Mouse (Mus musculus) forebrain, embryonic 12.5 days (tissue): ENCODE data around the gene Acbd6. TPM values are rescaled to one million over a fixed set of nuclear protein-coding genes. Genes with fewer than 3 reads are reported as not detected.

Source experiments
- ATAC-seq: fragments of 200-750 bp; cut with Nextera tagmentation; 2 replicates; pipeline ENCODE4 v1.8.0; 2017; ENCODE audit warnings: moderate TSS enrichment; ENCODE audit not compliant: low FRiP score
- H3K27ac ChIP-seq: fragments of 300-500 bp; sonication (generic); 2 replicates; pipeline ENCODE4 v1.5.1; 2016; ENCODE audit warnings: mild to moderate bottlenecking
- H3K27me3 ChIP-seq: fragments of 300-500 bp; sonication (generic); 2 replicates; pipeline ENCODE4 v1.6.1; 2016; ENCODE audit warnings: mild to moderate bottlenecking
- H3K36me3 ChIP-seq: fragments of 300-500 bp; sonication (generic); replicated peaks from 2 replicates; pipeline ENCODE4 v1.6.1; 2016; ENCODE audit warnings: mild to moderate bottlenecking
- H3K4me1 ChIP-seq: fragments of 300-500 bp; sonication (generic); 2 replicates; pipeline ENCODE4 v1.6.1; 2016
- H3K4me2 ChIP-seq: fragments of 300-500 bp; sonication (generic); 2 replicates; pipeline ENCODE4 v1.6.1; 2016; ENCODE audit warnings: mild to moderate bottlenecking, moderate library complexity
- H3K4me3 ChIP-seq: fragments of 300-500 bp; sonication (generic); replicated peaks from 2 replicates; pipeline ENCODE4 v1.5.1; 2016; ENCODE audit warnings: mild to moderate bottlenecking
- H3K9ac ChIP-seq: fragments of 300-500 bp; sonication (generic); 2 replicates; pipeline ENCODE4 v1.6.1; 2016; ENCODE audit warnings: mild to moderate bottlenecking
- H3K9me3 ChIP-seq: fragments of 300-500 bp; sonication (generic); 2 replicates; pipeline ENCODE4 v1.6.1; 2016
- WGBS: fragments of 180-500 bp; shearing (Covaris S2); methylation state at CpG from one replicate; pipeline ENCODE4 v1.1.7; 2016; 5-methylcytosine and 5-hydroxymethylcytosine counted together
- polyA plus RNA-seq: library from polyadenylated mRNA; unstranded; fragments of >200 nt; fragmentation: Nextera tagmentation; extraction: Ambion mirVana; gene quantifications from 2 replicates; pipeline ENCODE4 v1.2.1, GENCODE M21; 2016

The Acbd6 gene
- polyA plus RNA-seq, 1 experiment from 2014 or later, result 86.8 TPM

- peaks cover 7% of the 10 kb centered on the region for H3K4me1 ChIP-seq
- no peak overlapping the region for H3K4me2 ChIP-seq
- no peak overlapping the region for H3K27ac ChIP-seq
- H3K9ac ChIP-seq, result no peak overlapping the region
- H3K27me3 ChIP-seq, result no peaks in the 10 kb centered on the region
- 29% methylated on average over 3 of the region's 3 CpGs for WGBS
- no peak overlapping the region for H3K4me3 ChIP-seq
- peaks cover 28% of the 10 kb centered on the region for H3K36me3 ChIP-seq
- H3K9me3 ChIP-seq, result 0 out of 2 replicates have a peak, but pooled peaks cover 5% of the 10 kb centered on the region
- no peak; the same call in 1 of the 2 replicates for ATAC-seq
Measured at GRCm38 (mm10) chr1:155564741-155565140, 6.8 kb downstream of the Acbd6 start.

DNA sequence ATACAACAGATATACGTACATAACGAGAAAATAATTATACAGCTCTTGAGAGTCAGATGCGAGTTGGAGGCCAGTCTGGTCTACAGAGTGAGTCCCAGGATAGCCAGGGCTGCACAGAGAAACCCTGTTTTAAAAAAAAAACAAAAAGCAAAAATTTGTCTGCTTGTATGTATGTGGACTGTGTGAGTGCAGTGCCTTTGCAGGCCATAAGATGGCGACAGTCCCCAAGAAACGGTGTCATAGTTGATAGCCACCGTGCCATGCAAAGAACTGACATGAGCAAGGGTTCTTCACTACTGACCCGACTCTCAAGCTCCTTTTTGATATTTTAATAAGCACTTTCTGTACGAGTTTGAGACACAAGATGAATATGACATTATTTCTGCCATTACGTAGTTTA lies 10.2 kb downstream of the Acbd6 start:
- H3K4me1 ChIP-seq, result no peaks in the 10 kb centered on the region
- ATAC-seq, result no peak
- 0 out of 2 replicates have a peak, but pooled peaks cover 5% of the 10 kb centered on the region for H3K9me3 ChIP-seq
- H3K4me2 ChIP-seq, result no peak overlapping the region
- H3K9ac ChIP-seq, result no peak overlapping the region
- H3K27me3 ChIP-seq, result no peaks in the 10 kb centered on the region
- peaks cover 42% of the 10 kb centered on the region for H3K36me3 ChIP-seq
- H3K4me3 ChIP-seq, result no peak overlapping the region
- WGBS, result 96% methylated on average over 9 of the region's 9 CpGs
- H3K27ac ChIP-seq, result no peak overlapping the region

GRCm38 (mm10) chr1:155569340-155569739 lies 11.4 kb downstream of the Acbd6 start:
- WGBS, result 89% methylated on average over 4 of the region's 4 CpGs
- Histone ChIP-seq H3K36me3 (peaks cover 44% of the 10 kb centered on the region), H3K4me1 (no peaks in the 10 kb centered on the region), H3K4me2 (no peak overlapping the region), H3K27ac (no peak overlapping the region), H3K9ac (no peak overlapping the region), H3K27me3 (no peaks in the 10 kb centered on the region), H3K9me3 (0 out of 2 replicates have a peak, but pooled peaks cover 5% of the 10 kb centered on the region), H3K4me3 (no peak overlapping the region)
- no peak for ATAC-seq

GRCm38 (mm10) chr1:155574966-155575673 lies 17.2 kb downstream of the Acbd6 start:
- Histone ChIP-seq H3K9ac (no peak overlapping the region), H3K27me3 (no peaks in the 10 kb centered on the region), H3K4me2 (no peak overlapping the region), H3K4me3 (no peak overlapping the region), H3K9me3 (no peaks in the 10 kb centered on the region), H3K36me3 (peaks cover 16% of the 10 kb centered on the region), H3K4me1 (no peaks in the 10 kb centered on the region), H3K27ac (no peak overlapping the region)
- 0 out of 2 replicates have a peak, but pooled peaks have one; percentile 49 for ATAC-seq
- 31% methylated on average over 7 of the region's 7 CpGs for WGBS

GRCm38 (mm10) chr1:155576432-155576831 lies 18.5 kb downstream of the Acbd6 start:
- Histone ChIP-seq H3K4me2 (no peak overlapping the region), H3K4me1 (no peaks in the 10 kb centered on the region), H3K9me3 (no peaks in the 10 kb centered on the region), H3K36me3 (peaks cover 16% of the 10 kb centered on the region), H3K9ac (no peak overlapping the region), H3K4me3 (no peak overlapping the region), H3K27ac (no peak overlapping the region), H3K27me3 (no peaks in the 10 kb centered on the region)
- 33% methylated on average over 2 of the region's 2 CpGs for WGBS
- peak; percentile 60; the same call in 1 of the 2 replicates for ATAC-seq

DNA sequence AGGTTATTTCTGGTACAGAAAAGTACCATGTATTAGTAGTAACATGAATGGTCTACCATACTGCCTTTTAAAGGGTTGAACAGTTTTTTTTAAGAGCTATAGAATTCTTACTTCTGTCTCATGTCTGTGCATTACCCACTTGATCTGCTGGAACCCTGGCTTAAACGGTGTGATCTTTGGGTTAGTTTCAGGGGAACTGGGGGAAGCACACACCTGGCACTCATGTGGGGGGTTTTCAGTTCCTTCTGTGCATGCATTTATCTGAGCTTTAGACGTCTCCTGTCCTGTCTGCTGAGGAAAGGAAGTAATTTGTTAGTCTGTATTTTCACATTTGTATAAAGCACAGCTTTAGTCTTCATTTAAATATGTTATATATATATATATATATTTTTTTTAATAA lies 19.4 kb downstream of the Acbd6 start:
- WGBS, result 69% methylated on average over 2 of the region's 2 CpGs
- H3K4me2 ChIP-seq, result no peak overlapping the region
- ATAC-seq, result no peak

GRCm38 (mm10) chr1:155587961-155588360 lies 30.0 kb downstream of the Acbd6 start:
- WGBS, result 80% methylated on average over 2 of the region's 2 CpGs
- Histone ChIP-seq H3K9ac (no peak overlapping the region), H3K4me2 (no peak overlapping the region), H3K4me3 (no peak overlapping the region), H3K27me3 (no peaks in the 10 kb centered on the region), H3K36me3 (no peaks in the 10 kb centered on the region), H3K27ac (no peak overlapping the region), H3K4me1 (no peaks in the 10 kb centered on the region), H3K9me3 (no peaks in the 10 kb centered on the region)
- ATAC-seq, result no peak

More for the DNA sequence above, 19.4 kb downstream of the Acbd6 start:
- no peak overlapping the region for H3K4me3 ChIP-seq
- no peaks in the 10 kb centered on the region for H3K9me3 ChIP-seq
- H3K27me3 ChIP-seq, result no peaks in the 10 kb centered on the region
- H3K36me3 ChIP-seq, result peaks cover 11% of the 10 kb centered on the region
- H3K9ac ChIP-seq, result no peak overlapping the region
- no peaks in the 10 kb centered on the region for H3K4me1 ChIP-seq
- H3K27ac ChIP-seq, result no peak overlapping the region

DNA sequence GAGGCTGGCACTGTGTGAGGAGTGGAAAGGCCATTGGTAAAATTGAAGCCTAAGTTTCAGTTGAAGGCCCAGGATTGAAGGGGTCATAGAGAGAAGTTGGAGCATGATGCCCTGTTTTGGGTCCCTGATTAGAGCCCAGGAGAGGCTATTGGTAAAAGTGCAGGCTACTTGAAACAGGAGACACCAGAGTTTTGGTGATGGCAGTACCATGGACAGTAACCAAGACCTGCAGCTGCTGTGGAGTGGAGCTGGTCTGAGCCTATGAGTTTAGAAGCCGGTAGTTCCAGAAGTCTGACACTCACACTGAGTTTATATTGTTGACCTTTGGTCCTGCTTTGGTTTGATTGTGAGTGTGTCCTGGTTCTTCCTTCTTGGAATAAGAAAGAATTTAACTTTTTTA lies 36.2 kb downstream of the Acbd6 start:
- Histone ChIP-seq H3K4me3 (no peak overlapping the region), H3K9ac (no peak overlapping the region), H3K36me3 (no peaks in the 10 kb centered on the region), H3K4me2 (no peak overlapping the region), H3K9me3 (no peaks in the 10 kb centered on the region), H3K27ac (no peak overlapping the region), H3K27me3 (no peaks in the 10 kb centered on the region), H3K4me1 (no peaks in the 10 kb centered on the region)
- 74% methylated on average over 1 of the region's 1 CpGs for WGBS
- no peak for ATAC-seq

- Histone ChIP-seq H3K4me3 (no peak overlapping the region), H3K9ac (no peak overlapping the region), H3K27ac (no peak overlapping the region), H3K27me3 (no peaks in the 10 kb centered on the region), H3K4me1 (no peaks in the 10 kb centered on the region), H3K9me3 (no peaks in the 10 kb centered on the region), H3K4me2 (no peak overlapping the region), H3K36me3 (no peaks in the 10 kb centered on the region)
- no peak for ATAC-seq
- WGBS, result 93% methylated on average over 3 of the region's 3 CpGs
Measured at GRCm38 (mm10) chr1:155596576-155596975, 38.7 kb downstream of the Acbd6 start.

- no peaks in the 10 kb centered on the region for H3K36me3 ChIP-seq
- H3K9ac ChIP-seq, result no peak overlapping the region
- no peak overlapping the region for H3K4me2 ChIP-seq
- WGBS, result 49% methylated on average over 1 of the region's 1 CpGs
- no peak for ATAC-seq
- H3K9me3 ChIP-seq, result no peaks in the 10 kb centered on the region
- H3K27ac ChIP-seq, result no peak overlapping the region
- H3K27me3 ChIP-seq, result no peaks in the 10 kb centered on the region
- H3K4me3 ChIP-seq, result no peak overlapping the region
- peaks cover 19% of the 10 kb centered on the region for H3K4me1 ChIP-seq
Measured at GRCm38 (mm10) chr1:155604706-155605105, 46.8 kb downstream of the Acbd6 start.

GRCm38 (mm10) chr1:155605391-155606155 lies 47.7 kb downstream of the Acbd6 start:
- peak; percentile 85 for ATAC-seq
- no peaks in the 10 kb centered on the region for H3K27me3 ChIP-seq
- WGBS, result 18% methylated on average over 11 of the region's 11 CpGs

GRCm38 (mm10) chr1:155606156-155606531 lies 48.2 kb downstream of the Acbd6 start:
- Histone ChIP-seq H3K27ac (no peak overlapping the region), H3K9me3 (no peaks in the 10 kb centered on the region), H3K36me3 (no peaks in the 10 kb centered on the region), H3K4me1 (peaks cover 19% of the 10 kb centered on the region), H3K27me3 (no peaks in the 10 kb centered on the region), H3K4me3 (no peak overlapping the region), H3K4me2 (peak overlapping the region; percentile 24; the same call in 1 of the 2 replicates), H3K9ac (no peak overlapping the region)
- WGBS, result 31% methylated on average over 8 of the region's 8 CpGs
- ATAC-seq, result peak; percentile 30; the same call in 1 of the 2 replicates

More at GRCm38 (mm10) chr1:155605391-155606155, 47.7 kb downstream of the Acbd6 start:
- Histone ChIP-seq H3K36me3 (no peaks in the 10 kb centered on the region), H3K4me3 (no peak overlapping the region), H3K9ac (no peak overlapping the region), H3K9me3 (no peaks in the 10 kb centered on the region), H3K27ac (peak overlapping the region; percentile 57; the same call in 1 of the 2 replicates), H3K4me1 (peaks cover 19% of the 10 kb centered on the region), H3K4me2 (peak overlapping the region; percentile 24; the same call in 1 of the 2 replicates)
